Mouse (Mus musculus) adrenal gland, postnatal 36 days (tissue): ENCODE measurements around the gene Rasl11b. TPM values are rescaled to one million over a fixed set of nuclear protein-coding genes. Genes with fewer than 3 reads are reported as not detected.

ENCODE experiments used
- DNase-seq, 2 experiments: peaks; one replicate each; pipeline ENCODE4 v3.0.0; 2021; ENCODE audit warnings: mixed read lengths in 1 of 2
- total RNA-seq, 2 experiments: library from RNA; stranded (reverse); gene quantifications; 2 replicates each; pipeline ENCODE4 v1.2.3; 2021

The Rasl11b gene
- total RNA-seq, 2 experiments from 2014 or later: 18.1 to 24.3 TPM

DNA sequence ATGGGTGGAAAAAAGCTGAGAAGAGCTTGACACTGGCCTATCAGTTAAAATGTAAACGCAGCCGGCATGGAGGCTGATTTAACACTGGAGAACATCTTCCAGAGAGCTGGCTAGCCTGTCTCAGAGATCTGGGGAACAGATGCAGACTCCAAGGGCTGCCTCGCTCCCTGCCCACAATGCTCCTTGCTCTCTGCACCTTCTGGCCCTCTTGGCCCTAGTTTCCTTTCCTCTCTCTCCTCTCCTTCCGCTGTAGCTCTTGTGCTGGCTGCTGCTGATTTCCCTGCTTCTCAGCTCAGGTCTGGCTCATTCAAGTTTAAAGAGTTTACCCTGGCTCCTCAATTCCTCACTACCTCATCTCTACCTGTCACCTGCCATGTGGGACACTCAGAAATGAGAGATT is 14.6 kb downstream of the Rasl11b start:
- DNase-seq: no peak

DNA sequence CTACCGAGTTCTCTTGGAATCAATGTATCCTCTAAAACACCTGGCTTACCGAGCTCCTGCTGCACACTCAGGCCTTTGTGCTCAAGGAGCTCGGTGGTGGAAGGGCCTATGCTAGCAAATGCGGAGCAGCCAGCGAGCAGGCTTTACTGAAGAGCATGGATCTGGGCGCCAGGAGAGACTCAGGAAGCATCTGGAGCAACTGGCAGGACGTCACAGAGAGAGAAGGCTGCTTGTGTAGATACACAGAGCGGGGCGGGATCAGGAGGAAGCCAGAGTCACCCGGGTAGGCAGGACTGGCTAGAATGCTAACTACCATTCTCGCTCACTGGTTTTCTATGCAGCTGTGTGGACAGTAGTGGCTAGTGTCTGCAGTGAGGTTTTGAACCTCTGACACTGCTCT is 16.3 kb downstream of the Rasl11b start:
- no peak for DNase-seq

DNA sequence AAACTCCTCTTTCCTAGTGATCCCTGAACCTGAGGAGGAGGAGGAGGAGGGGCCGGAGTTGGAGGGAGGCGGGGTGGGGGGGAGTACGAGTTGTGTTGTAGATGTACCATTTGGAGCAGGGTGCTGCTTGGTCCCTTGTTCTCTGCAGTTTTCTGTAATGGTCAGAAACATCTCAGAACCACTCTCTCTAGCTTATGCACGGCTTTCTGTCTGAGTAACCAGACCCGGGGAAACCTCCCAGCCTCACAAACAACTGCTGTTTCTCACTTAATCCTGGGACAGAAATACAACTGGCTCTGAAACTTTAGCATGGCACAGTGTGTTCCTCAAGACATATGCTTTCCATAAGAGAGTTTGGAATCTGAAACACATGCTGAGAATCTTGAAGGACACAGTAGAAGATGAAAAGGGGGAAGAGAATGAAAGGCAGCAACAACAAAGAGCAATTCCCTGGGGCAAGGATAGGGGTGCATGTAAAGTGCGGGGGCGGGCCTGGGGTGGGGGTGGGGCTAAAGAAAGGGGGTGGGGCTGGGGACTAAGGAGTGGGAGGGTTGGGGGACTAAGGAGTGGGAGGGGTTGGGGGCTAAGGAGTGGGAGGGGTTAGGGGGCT is 19.5 kb downstream of the Rasl11b start:
- no peak for DNase-seq

DNA sequence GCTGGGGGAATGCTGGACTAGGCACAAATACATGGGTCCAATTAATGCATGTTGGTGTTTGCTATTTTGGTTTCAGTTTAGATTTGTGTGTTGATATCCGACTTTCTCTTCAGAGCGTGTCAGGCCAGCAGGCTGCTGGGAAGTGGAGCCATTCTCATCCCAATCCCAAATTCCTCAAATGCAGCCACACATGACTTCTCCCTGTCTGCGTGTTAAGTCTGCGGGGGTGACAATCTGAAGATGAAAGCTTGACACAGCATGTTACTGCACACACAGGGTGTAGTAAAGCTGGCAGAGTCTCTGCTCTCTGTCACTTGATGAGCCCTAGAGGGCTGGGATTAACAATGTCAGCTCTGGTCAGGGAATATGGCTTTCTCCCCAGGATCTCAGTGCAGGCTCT is 20.0 kb downstream of the Rasl11b start:
- DNase-seq: no peak

DNA sequence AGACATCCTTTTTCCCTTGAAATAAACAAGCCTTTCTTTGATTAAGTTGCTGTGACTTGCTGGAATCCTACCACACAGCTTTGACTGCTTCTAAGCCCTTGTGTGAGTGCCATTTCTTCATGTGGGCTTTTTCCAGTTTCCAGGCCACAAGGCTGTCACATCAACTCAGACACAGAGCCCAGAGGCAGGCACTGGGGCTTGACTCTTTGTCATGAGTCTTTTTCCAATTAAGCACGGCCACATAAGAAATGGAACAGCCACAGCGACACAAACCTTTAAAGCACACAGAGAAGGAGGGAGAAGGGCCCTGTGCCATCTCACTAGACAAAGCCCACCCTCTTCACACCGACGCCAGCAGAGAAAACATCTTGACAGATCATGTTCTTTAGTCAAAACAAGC is 23.4 kb downstream of the Rasl11b start:
- DNase-seq: no peak

DNA sequence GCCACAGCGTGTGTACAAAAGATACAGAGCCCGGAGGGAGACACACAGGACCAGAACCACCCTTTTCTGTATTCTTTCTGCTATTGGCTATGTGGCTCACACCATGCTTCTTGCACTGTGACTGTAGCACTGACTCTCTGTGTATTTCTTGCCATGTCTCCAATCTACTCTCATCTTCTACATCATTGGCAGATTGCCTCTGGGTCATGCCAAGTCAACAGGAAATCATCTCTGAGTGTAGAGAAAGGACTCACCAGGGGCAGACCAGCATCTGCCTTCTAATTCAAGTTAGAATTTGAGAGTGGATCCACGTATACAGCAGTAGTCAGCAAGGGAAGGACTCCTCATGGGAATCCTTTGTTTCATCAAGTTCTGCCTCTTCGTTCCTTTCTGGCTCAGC is 27.5 kb downstream of the Rasl11b start:
- no peak for DNase-seq

DNA sequence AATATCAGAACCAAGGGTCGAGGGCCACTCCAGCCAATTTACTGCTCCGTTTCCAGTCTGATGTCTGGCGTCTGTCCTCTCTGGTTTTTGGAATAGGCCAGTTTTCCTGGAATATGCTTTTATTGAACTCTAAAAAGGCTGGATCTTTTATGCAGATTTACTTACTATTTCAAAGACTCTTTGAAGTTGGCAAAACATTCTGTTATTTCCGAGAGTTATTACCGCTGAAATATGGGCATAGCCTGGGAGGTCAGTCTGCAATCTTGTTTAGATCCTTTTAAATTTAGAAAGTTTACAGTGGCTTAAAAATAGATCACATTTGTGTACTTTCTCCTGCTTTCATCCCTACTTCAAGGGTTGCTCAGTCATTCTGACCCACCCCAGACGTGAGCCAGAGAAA is 29.4 kb downstream of the Rasl11b start:
- no peak for DNase-seq

DNA sequence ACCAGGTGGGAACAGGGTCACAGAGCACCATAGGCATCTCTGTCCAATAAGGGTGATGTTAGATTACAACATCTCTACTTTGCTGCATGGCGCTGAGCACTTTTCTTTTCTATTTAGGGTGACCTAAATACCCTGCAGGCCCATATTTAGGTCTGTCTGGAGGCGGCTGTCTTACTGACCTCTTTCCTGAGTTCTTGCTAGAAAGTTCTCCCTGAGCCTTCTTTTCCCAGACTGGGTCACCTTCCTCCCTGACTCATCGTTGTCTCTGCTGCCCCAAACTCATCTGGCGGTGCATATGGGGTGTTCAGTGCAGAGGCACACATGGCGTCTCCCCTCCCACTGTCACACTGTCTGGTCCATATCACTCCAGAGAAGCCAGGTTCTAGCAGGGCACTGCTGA is 31.1 kb downstream of the Rasl11b start:
- no peak for DNase-seq

DNA sequence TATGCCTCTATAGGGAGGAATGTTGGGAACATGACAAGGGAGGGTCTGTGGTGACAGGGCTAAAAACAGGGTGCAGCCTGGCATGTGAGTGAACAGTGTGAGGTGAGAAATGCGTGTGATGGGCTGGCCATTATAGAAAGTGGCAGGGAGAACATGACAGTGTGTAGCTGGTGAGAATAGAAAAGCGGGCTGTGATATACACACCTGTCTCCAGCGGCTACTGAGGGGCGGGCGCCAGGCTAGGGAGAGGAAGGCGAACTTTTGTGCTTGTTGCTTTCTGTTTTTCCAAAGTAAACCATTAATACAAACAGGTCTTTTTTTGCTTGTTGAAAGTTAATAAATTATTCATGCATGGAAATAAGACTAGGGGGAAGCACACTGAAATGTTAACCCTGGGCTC is 32.3 kb downstream of the Rasl11b start:
- no peak for DNase-seq

DNA sequence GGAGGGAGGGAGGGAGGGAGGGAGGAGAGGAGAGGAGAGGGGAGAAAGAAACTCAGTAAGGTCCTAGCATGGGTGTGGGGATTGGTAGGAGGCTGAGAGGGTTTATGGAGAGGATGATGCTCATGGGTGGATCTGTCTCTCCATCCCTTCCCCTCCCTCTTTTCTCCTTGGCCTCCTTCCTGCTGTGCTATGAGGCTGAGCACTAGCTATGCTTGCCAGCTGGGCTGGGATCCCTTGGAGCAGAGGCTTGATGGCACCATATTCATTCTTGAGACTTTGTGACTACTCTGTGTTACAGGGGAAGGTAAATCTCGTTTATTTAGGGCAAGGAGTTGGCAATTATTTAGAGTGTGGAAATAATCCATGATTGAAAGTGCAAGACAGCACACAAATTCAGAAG is 33.9 kb downstream of the Rasl11b start:
- DNase-seq: no peak

DNA sequence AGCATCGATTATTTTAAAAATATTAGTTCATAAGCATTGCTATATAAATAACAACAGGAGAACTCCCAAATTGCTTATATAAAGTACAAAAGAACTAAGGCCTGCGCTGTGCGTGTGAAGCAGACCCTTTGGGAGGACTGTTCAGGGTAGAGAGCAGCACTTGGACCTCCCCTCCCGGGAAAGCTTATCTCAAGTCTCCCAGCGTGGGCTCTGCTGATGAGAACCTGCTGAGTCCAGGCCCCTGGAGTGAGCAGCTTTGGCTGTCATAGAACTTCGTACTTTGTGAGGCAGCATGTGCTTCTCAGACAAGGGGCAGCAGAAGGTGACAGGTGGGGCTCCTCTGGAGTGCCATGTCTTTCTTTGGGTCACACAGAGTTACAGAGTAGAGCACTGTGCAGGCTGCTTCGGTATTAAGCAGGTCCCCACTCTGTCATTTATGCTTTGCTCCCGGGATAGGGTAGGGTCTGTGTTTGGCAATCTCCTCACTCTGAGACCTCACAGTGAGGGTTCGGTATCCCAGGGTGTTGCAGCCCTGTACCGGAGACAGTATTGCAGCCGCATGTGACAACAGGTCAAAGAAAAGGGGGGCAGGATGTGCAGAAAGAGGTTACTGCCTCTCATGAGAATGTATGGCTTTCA is 34.8 kb downstream of the Rasl11b start:
- DNase-seq: no peak

DNA sequence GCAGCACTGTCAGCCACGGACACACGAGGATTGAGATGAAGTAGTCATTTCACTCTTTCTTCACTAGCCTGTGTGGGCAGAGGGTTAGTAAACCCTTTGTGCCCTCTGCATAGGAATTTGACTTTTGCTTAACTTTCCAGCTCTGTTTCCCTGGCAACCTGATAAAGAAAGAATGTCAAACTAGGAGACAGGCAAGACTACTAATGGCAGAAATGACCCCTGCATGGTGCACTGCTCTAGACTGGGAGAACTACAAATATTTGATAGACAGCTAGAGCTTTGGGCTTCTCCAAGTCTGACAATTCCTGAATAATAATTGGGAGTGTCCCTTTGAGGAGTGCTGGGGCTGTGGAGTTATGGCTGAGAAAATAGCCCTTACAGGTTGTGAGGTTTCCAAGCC is 35.4 kb downstream of the Rasl11b start:
- no peak for DNase-seq

DNA sequence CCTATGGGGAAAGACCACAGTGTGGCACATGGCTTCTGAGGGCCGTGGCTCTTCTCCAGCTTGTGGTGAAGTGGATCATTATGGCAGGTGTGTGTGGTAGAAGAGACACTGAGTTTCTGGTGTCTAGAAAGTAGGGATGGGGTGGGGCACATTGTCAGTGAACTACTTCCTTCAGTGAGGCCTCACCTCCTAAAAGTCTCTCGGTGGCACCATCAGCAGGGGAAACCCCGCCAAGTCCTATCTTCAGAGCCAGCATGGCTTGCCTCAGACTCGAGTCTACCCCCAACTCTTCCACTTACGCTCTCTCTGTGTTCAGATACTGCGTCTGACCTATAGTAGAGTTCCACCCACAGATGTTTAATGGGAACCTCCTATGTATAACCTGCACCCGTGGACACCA is 38.7 kb downstream of the Rasl11b start:
- no peak for DNase-seq

DNA sequence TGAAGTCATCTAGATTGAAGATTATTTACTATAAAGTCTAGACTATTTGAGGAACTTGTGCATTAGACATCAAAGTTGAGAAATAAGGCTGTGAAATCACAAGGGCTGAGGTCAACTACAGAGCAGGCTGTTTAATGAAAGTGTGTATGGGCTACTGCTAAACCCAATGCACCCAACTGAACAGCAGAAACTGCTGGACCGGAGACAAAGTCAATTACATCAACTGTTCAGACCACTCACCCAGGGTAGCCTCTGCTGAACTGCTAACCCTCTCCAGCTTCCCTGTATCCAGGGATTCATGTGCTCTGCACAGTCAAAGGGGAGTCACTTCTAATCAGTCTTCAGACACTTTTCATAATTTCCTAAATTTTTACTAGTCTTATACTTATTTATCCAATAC is 44.3 kb downstream of the Rasl11b start:
- no peak for DNase-seq

DNA sequence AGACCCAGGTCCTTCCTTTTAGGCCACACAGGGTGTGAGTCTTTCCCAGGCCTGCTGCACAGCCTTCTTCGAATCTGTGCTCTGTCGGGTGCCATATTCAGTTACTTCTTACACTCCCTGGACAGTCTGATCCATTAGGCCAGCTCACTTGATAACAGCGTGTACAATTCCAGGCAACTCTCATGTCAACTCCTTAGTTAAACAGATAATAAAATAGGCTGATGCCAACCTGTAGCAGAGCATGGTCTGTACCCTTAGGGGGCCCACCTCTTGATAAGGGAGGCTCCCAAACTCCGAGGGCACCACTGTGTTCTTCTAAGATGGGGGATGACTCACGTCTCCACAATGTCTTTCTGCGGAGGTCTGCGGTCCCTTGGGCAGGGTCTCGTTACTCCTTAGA is 45.2 kb downstream of the Rasl11b start:
- DNase-seq: no peak

DNA sequence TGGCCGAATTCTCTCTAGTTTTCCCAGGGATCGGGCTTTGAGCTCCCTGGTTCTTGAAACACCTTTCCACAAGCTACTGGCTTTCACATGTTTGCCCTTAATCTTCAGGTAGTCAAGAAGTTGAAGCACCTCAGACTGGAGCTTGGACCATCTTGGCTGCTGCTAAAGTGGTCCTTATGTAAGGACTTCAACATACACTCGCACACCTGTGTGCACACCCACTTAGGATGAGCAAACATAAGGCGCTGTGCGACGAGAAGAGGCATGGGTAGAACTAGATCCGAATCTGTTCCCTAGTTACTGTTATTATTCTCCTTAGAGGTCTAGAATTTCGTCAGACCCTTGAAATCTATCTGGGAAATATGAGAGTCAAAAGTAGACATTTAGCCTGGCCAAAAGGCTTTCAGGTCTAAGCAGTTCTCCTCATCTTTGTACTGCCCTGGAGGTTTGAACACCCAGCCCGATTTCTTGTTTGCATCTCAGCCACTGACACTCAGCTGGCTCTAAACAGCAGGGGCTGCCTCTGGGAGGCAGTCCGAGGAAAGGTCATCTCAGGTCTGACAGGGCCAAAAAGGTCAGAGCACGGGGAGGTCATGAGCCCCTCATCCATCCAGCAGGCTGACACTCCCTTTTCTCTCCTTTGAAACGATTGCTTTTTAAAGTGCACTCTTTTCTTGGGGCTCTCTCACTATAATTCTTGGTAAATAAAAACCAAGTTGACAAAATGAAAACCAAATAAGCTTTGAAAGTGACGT is 46.0 kb downstream of the Rasl11b start:
- DNase-seq: no peak

DNA sequence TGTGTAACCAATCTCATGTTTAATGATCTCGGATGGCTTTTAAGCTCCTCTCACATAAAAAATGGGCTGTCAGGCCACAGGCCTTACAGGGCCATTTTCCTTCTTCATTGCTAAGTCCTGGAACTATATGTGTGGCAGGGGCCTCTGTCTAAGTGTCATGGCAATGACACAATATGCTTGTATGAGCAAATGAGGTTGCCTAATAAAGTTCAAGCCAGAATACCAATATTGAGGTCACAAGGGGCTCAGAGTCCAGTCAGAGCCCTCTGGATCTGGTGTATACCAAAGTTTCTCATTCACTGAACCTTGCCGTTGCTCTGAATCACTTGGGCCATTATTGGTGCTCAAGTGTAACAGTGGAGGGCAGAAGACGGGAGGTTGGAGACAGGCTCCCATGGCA is 47.6 kb downstream of the Rasl11b start:
- no peak for DNase-seq

DNA sequence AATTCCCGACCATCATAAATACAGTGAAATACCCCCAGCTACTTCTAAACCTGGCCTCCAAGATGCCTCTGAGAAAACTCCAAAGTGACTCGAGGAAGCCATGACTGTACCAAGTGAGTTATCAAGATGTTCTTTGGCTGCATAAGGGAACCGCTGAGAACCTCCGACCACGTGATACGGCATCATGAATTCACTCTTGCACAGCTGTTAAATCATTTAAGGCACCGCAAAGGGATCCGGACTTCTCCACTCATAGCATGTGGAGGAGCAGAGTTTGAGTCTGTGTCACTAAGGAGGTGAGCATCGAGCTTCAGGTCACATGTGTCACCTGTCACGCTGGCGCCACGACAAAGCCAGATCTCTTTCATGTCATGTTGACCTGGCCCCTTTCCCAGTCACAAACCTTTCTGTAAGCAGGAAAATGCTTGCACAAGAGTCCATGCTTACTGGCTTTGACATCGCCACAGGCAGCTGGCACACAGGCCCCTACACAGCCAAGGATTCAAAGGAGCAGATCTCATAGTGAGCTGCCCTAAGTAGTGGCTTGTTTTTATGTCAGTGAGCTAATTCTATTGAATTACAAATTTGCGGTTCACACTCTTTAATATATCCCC is 49.4 kb downstream of the Rasl11b start:
- DNase-seq: no peak

DNA sequence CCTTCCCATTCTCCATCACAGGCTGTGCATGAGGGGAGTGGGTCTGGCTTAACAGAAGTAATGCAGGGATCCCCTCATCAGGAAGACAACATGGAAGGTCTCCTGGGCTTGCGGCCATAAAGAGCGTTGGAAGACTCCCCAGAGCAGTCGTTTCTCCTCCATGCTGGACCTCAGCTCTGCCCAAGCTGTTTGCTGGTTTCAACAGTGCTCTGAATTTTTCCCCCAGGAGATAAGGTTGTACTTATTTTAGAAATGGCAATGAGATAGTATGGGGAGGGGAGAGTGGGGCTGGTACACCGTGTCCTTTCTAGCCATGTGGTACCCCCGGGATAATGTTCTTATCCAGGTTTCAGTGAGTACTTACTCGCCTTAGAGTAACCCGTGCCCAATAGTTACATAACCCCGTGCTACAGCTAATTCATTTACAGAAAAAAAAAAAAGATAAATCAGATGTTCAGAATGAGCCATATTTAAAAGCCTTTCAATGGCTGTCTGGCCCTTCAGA is 50.6 kb downstream of the Rasl11b start:
- DNase-seq: no peak

DNA sequence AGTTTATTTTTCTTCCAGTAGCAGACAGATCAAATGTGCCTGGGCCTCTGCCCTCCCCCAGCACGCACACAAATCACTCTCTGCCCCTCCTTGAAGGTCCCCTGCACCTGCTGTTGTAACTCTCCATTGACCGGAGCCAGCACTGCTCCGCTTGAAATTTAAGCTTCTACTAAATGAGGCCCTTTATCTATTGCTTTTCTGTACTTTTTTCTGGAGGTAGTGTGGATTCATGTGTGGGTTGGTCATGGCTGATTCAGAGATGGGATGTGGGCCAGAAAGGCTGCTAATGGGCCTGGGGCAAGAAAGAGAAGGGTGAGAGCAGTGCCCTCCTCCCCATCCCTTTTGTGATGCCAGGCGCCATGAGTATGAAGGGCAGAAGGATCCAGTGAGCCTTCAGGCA is 51.4 kb downstream of the Rasl11b start:
- DNase-seq: peak in 1 of 2 experiments; percentile 13

DNA sequence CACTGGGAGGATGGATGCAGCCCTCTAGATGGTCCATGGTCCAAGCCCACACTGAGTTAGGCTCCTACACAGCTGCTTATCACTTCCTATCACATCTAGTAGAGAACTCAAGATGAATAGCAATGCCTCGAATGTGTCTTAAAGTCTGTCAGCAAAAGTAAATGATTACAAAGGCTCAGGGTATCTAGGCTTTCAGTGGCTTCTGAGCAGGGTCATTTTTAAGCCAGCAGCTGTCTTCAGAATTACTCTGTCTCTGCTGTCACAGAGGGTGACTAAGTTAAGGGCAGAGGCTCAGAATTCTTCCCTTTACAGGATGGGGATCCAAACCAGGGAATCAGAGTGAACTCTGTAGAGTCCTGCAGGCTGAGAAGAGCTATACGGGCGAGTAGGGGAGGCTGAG is 51.9 kb downstream of the Rasl11b start:
- no peak for DNase-seq
